Mouse (Mus musculus): ENCODE results near the gene Skap1. TPM values are rescaled to one million over a fixed set of nuclear protein-coding genes. Genes with fewer than 3 reads are reported as not detected.

Gene Skap1
- polyA plus RNA-seq, 2 experiments, result 0.11 to 0.14 TPM

GRCm38 (mm10) chr11:96729462-96729861 lies 265.1 kb downstream of the Skap1 start:
- H3K9me3 ChIP-seq (ENCODE audit: control insufficient read depth, low read length), result no peaks in the 10 kb centered on the region
- no peak for TF ChIP-seq EP300 (IDR thresholded peaks at IDR 0.05; ENCODE audit: low read depth)

GRCm38 (mm10) chr11:96730327-96730726 lies 265.9 kb downstream of the Skap1 start:
- Histone ChIP-seq H3K27ac (no peak overlapping the region), H3K4me1 (replicated peaks; ENCODE audit: control insufficient read depth in 2 of 2, insufficient read depth in 2 of 2, low read length in 1 of 2) (no peaks in the 10 kb centered on the region; a peak in 1 of 4 replicates), H3K9ac (replicated peaks) (no peak overlapping the region), H3K27me3 (ENCODE audit: control insufficient read depth, insufficient read depth, low read length) (no peaks in the 10 kb centered on the region), H3K4me3 (ENCODE audit: insufficient read depth in 1 of 2, low read depth in 2 of 2, low read length in 2 of 2) (no peak overlapping the region), H3K36me3 (replicated peaks; ENCODE audit: control insufficient read depth, insufficient read depth, low read depth) (no peaks in the 10 kb centered on the region), H3K4me2 (ENCODE audit: low read depth) (no peak overlapping the region), H3K9me3 (ENCODE audit: control insufficient read depth, low read length) (no peaks in the 10 kb centered on the region)
- 65% methylated on average over 5 of the region's 5 CpGs for WGBS (ENCODE audit: insufficient replicate concordance)
- DNase-seq (ENCODE audit: low read depth in 3 of 3, low spot score in 3 of 3), result no peak
- no peak for TF ChIP-seq CTCF (IDR thresholded peaks at IDR 0.05; ENCODE audit: low read depth)
- TF ChIP-seq EP300 (IDR thresholded peaks at IDR 0.05; ENCODE audit: low read depth), result no peak
- no peak for ATAC-seq (ENCODE audit: insufficient read depth)

More at GRCm38 (mm10) chr11:96729462-96729861, 265.1 kb downstream of the Skap1 start:
- Histone ChIP-seq H3K4me3 (ENCODE audit: insufficient read depth in 1 of 2, low read depth in 2 of 2, low read length in 2 of 2) (no peak overlapping the region), H3K27me3 (ENCODE audit: control insufficient read depth, insufficient read depth, low read length) (no peaks in the 10 kb centered on the region), H3K27ac (no peak overlapping the region), H3K36me3 (replicated peaks; ENCODE audit: control insufficient read depth, insufficient read depth, low read depth) (no peaks in the 10 kb centered on the region), H3K4me1 (replicated peaks; ENCODE audit: control insufficient read depth in 2 of 2, insufficient read depth in 2 of 2, low read length in 1 of 2) (no peaks in the 10 kb centered on the region; a peak in 1 of 4 replicates), H3K9ac (replicated peaks) (no peak overlapping the region), H3K4me2 (ENCODE audit: low read depth) (no peak overlapping the region)
- 30% methylated on average over 9 of the region's 9 CpGs for WGBS (ENCODE audit: insufficient replicate concordance)
- DNase-seq (ENCODE audit: low read depth in 3 of 3, low spot score in 3 of 3) (no peak), ATAC-seq (ENCODE audit: insufficient read depth) (no peak)

GRCm38 (mm10) chr11:96732657-96733056 lies 268.3 kb downstream of the Skap1 start:
- Histone ChIP-seq H3K9ac (replicated peaks) (no peak overlapping the region), H3K27ac (no peak overlapping the region), H3K4me2 (ENCODE audit: low read depth) (no peak overlapping the region), H3K27me3 (ENCODE audit: control insufficient read depth, insufficient read depth, low read length) (no peaks in the 10 kb centered on the region; the same call in 1 of the 2 replicates), H3K36me3 (replicated peaks; ENCODE audit: control insufficient read depth, insufficient read depth, low read depth) (no peaks in the 10 kb centered on the region), H3K4me3 (ENCODE audit: insufficient read depth in 1 of 2, low read depth in 2 of 2, low read length in 2 of 2) (no peak overlapping the region), H3K9me3 (ENCODE audit: control insufficient read depth, low read length) (no peaks in the 10 kb centered on the region), H3K4me1 (replicated peaks; ENCODE audit: control insufficient read depth in 2 of 2, insufficient read depth in 2 of 2, low read length in 1 of 2) (no peaks in the 10 kb centered on the region; a peak in 1 of 4 replicates)
- 51% methylated on average over 4 of the region's 4 CpGs for WGBS (ENCODE audit: insufficient replicate concordance)
- ATAC-seq (ENCODE audit: insufficient read depth) (no peak), DNase-seq (ENCODE audit: low read depth in 3 of 3, low spot score in 3 of 3) (no peak)
- TF ChIP-seq EP300 (IDR thresholded peaks at IDR 0.05; ENCODE audit: low read depth) (no peak), CTCF (IDR thresholded peaks at IDR 0.05; ENCODE audit: low read depth) (no peak)

GRCm38 (mm10) chr11:96735908-96736307 lies 271.5 kb downstream of the Skap1 start:
- no peak for DNase-seq (ENCODE audit: low read depth in 3 of 3, low spot score in 3 of 3)
- no peaks in the 10 kb centered on the region for H3K9me3 ChIP-seq (ENCODE audit: control insufficient read depth, low read length)
- TF ChIP-seq CTCF (IDR thresholded peaks at IDR 0.05; ENCODE audit: low read depth) (peak; percentile 47), EP300 (IDR thresholded peaks at IDR 0.05; ENCODE audit: low read depth) (no peak)
- H3K36me3 ChIP-seq (replicated peaks; ENCODE audit: control insufficient read depth, insufficient read depth, low read depth), result no peaks in the 10 kb centered on the region
- H3K27ac ChIP-seq, result no peak overlapping the region
- no peak overlapping the region for H3K9ac ChIP-seq (replicated peaks)
- no peaks in the 10 kb centered on the region; a peak in 1 of 4 replicates for H3K4me1 ChIP-seq (replicated peaks; ENCODE audit: control insufficient read depth in 2 of 2, insufficient read depth in 2 of 2, low read length in 1 of 2)
- no peaks in the 10 kb centered on the region; the same call in 1 of the 2 replicates for H3K27me3 ChIP-seq (ENCODE audit: control insufficient read depth, insufficient read depth, low read length)
- no peak overlapping the region for H3K4me2 ChIP-seq (ENCODE audit: low read depth)
- 4% methylated on average over 19 of the region's 19 CpGs for WGBS (ENCODE audit: insufficient replicate concordance)
- no peak for ATAC-seq (ENCODE audit: insufficient read depth)
- H3K4me3 ChIP-seq (ENCODE audit: insufficient read depth in 1 of 2, low read depth in 2 of 2, low read length in 2 of 2), result no peak overlapping the region

GRCm38 (mm10) chr11:96736361-96736760 lies 272.0 kb downstream of the Skap1 start:
- ATAC-seq (ENCODE audit: insufficient read depth), result no peak
- H3K9me3 ChIP-seq (ENCODE audit: control insufficient read depth, low read length), result no peaks in the 10 kb centered on the region
- H3K27me3 ChIP-seq (ENCODE audit: control insufficient read depth, insufficient read depth, low read length), result no peaks in the 10 kb centered on the region; the same call in 1 of the 2 replicates
- no peak overlapping the region for H3K27ac ChIP-seq
- no peaks in the 10 kb centered on the region; a peak in 1 of 4 replicates for H3K4me1 ChIP-seq (replicated peaks; ENCODE audit: control insufficient read depth in 2 of 2, insufficient read depth in 2 of 2, low read length in 1 of 2)
- no peak for TF ChIP-seq CTCF (IDR thresholded peaks at IDR 0.05; ENCODE audit: low read depth)
- TF ChIP-seq EP300 (IDR thresholded peaks at IDR 0.05; ENCODE audit: low read depth), result no peak
- no peak overlapping the region for H3K9ac ChIP-seq (replicated peaks)
- WGBS (ENCODE audit: insufficient replicate concordance), result 28% methylated on average over 11 of the region's 11 CpGs
- H3K4me2 ChIP-seq (ENCODE audit: low read depth), result no peak overlapping the region
- no peak for DNase-seq (ENCODE audit: low read depth in 3 of 3, low spot score in 3 of 3)
- H3K36me3 ChIP-seq (replicated peaks; ENCODE audit: control insufficient read depth, insufficient read depth, low read depth), result no peaks in the 10 kb centered on the region
- no peak overlapping the region for H3K4me3 ChIP-seq (ENCODE audit: insufficient read depth in 1 of 2, low read depth in 2 of 2, low read length in 2 of 2)
